Mouse (Mus musculus): Measurements from ENCODE around the gene March6. TPM values are rescaled to one million over a fixed set of nuclear protein-coding genes. Genes with fewer than 3 reads are reported as not detected.

Gene March6
- polyA plus RNA-seq, 1 experiment from 2014 or later = 96.9 TPM

DNA sequence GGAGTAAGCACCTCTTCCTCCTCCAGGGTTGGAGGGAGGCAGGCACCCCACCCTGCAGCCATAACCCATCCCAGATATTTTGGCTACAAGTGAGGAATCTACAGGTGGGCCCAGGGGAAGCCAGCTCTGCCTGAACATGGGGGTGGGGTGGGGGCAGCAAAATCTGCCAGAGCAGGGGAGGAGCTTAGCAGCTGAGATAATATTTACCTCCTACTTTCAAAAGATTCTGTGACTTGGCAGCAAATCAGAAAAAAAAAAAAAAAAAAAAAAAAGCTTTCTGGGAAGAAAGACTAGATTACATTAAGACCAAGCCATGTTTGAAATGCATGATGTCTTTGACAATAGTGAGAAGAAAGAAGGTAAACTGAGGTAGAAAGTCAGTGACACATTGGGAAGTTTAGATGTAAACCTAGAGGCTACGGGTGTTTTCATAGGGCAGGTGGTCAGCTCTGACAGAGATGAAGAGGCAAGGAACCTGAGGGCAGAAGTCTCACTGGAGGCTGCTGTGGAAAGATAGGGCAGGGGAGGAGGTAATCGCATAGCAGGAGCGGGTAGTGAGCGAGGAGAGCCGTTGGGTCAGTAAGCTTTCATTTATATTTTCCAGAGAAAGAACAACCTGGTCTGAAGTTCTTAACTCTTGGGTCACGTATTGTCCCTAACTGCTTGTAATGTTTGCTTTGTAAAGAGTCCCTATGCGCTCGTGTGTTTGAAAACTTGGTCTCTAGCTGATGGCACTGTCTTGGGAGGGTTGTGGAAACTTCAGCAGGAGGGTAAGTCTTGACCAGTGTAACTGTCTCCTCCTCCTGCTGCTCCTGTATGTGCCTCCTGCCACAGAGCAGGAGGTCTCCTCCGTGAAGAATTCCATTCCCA lies 9.0 kb upstream of the March6 start:
- no peak overlapping the region for H3K27ac ChIP-seq
- peaks cover 27% of the 10 kb centered on the region for H3K4me1 ChIP-seq
- H3K27me3 ChIP-seq (replicated peaks) = no peaks in the 10 kb centered on the region
- H3K4me3 ChIP-seq = no peak overlapping the region
- no peak overlapping the region for H3K4me2 ChIP-seq
- no peak for ATAC-seq (replicated peaks)
- no peaks in the 10 kb centered on the region for H3K36me3 ChIP-seq (replicated peaks)
- H3K9me3 ChIP-seq = no peaks in the 10 kb centered on the region
- H3K9ac ChIP-seq = no peak overlapping the region
- 83% methylated on average over 9 of the region's 9 CpGs for WGBS

DNA sequence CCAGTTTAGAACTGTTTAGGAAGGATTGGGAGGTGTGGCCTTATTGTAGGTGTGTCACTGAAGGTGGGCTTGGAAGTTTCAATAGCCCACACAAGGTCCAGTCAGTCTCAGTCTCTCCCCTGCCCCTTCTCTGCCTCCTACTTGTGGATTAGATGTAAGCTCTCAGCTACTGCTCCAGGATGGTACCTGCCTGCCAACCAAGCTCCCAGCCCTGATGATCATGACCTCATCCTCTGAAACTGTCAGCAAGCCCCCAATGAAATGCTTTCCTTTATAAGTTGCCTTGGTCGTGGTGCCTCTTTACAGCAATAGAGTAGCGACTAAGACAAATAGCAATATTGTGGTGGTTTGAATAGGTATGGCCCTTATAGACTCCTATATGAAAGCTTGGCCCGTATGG lies 7.5 kb upstream of the March6 start:
- WGBS = 95% methylated on average over 3 of the region's 3 CpGs
- peaks cover 27% of the 10 kb centered on the region for H3K4me1 ChIP-seq
- H3K4me3 ChIP-seq = no peak overlapping the region
- H3K9me3 ChIP-seq = no peaks in the 10 kb centered on the region
- H3K36me3 ChIP-seq (replicated peaks) = no peaks in the 10 kb centered on the region
- no peak overlapping the region for H3K27ac ChIP-seq
- H3K9ac ChIP-seq = no peak overlapping the region
- no peak for ATAC-seq (replicated peaks)
- no peaks in the 10 kb centered on the region for H3K27me3 ChIP-seq (replicated peaks)
- H3K4me2 ChIP-seq = no peak overlapping the region

DNA sequence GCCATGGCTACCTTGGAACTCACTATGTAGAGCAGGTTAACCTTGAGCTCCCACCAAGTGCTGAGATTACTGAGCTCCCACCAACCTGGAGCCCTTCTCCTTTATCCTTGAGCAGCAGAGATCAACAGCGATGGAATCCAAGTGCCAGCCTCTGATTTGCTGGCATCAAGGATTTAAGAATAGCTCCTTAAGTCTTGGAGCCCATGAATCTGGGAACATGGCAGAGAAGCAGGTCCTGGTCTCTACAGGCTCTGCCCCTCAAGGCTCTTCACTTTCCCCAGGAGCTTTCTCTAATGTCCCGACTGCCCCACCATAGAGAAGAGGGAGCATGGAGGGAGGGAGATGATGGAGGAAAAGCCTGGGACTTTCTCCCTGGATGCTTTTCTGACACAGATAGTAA lies 6.9 kb upstream of the March6 start:
- Histone ChIP-seq H3K36me3 (replicated peaks) (no peaks in the 10 kb centered on the region), H3K4me3 (no peak overlapping the region), H3K9ac (no peak overlapping the region), H3K4me2 (no peak overlapping the region), H3K9me3 (no peaks in the 10 kb centered on the region), H3K27me3 (replicated peaks) (no peaks in the 10 kb centered on the region), H3K4me1 (peaks cover 27% of the 10 kb centered on the region), H3K27ac (no peak overlapping the region)
- 89% methylated on average over 2 of the region's 2 CpGs for WGBS
- ATAC-seq (replicated peaks) = no peak

DNA sequence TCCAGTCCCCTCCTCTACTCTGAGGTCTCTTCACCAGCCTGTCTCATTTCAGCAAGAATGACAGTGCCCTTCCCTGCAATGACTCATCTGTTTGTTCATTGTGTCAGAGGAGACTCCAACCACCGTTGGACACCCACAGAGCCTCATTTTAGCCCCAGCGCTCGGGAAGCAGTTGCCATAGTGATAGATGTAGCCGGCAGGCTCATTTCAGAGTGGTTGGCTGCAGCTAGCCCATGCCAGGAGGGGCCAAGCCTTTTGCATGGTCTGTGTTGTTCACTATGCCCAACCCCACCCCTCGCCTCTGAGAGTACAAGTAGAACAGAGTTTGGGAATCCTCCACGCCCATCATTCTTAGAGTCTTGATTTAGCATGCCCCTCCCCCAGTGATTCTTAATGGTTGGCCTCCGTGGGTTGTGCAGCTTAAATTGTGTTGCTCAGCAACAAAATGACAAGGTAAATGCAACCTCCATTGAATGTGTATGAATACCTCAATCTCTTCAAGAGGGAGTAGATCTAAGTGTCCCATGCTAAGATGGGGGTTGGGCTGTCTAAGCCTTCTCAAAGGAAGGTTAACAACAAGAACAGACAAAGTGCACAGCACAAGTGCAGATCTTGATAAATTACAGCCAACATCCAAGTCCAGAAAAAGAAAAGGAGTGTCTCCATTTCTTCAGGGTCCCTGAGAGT lies 5.3 kb upstream of the March6 start:
- no peaks in the 10 kb centered on the region for H3K9me3 ChIP-seq
- peak overlapping the region; percentile 18; the same call in 1 of the 2 replicates for H3K27ac ChIP-seq
- peak; percentile 69 for ATAC-seq (replicated peaks)
- 0 out of 2 replicates have a peak overlapping the region, but pooled peaks have one; percentile 20 for H3K4me2 ChIP-seq
- H3K27me3 ChIP-seq (replicated peaks) = no peaks in the 10 kb centered on the region
- WGBS = 2% methylated on average over 7 of the region's 7 CpGs
- H3K4me3 ChIP-seq = no peak overlapping the region
- H3K36me3 ChIP-seq (replicated peaks) = no peaks in the 10 kb centered on the region
- H3K9ac ChIP-seq = no peak overlapping the region
- H3K4me1 ChIP-seq = peaks cover 23% of the 10 kb centered on the region

DNA sequence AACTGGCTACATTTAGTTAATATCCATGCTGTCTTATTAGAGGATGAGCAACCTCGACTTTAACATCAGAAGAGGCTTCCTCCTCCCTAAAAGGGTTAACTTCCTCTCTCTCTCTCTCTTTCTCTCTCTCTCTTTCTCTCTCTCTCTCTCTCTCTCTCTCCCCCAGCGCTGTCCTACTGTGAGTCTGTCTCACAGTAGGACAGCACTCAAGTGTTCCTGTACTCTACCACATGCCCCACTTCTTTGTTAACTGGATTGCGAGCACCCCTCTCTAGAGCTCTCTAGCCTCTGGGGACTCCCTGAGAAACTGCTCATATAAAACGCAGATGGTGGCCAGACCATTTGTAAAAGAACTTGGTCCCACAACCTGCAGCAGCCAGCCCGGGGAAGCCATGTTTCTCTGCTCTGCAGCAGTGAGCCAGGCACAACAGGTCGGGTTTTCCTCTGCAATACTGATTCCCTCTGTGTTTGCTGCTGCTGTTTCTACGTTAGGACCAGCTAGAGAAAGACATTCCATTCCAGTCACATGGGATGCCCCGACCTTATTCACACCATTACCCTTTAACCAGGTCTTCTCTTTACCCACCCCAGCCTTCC lies 4.5 kb upstream of the March6 start:
- no peaks in the 10 kb centered on the region for H3K9me3 ChIP-seq
- H3K27ac ChIP-seq = peak overlapping the region; percentile 50; the same call in 1 of the 2 replicates
- peaks cover 23% of the 10 kb centered on the region for H3K4me1 ChIP-seq
- no peak overlapping the region for H3K4me2 ChIP-seq
- 25% methylated on average over 8 of the region's 8 CpGs for WGBS
- no peaks in the 10 kb centered on the region for H3K36me3 ChIP-seq (replicated peaks)
- no peak overlapping the region for H3K9ac ChIP-seq
- ATAC-seq (replicated peaks) = no peak
- no peak overlapping the region for H3K4me3 ChIP-seq
- H3K27me3 ChIP-seq (replicated peaks) = no peaks in the 10 kb centered on the region

DNA sequence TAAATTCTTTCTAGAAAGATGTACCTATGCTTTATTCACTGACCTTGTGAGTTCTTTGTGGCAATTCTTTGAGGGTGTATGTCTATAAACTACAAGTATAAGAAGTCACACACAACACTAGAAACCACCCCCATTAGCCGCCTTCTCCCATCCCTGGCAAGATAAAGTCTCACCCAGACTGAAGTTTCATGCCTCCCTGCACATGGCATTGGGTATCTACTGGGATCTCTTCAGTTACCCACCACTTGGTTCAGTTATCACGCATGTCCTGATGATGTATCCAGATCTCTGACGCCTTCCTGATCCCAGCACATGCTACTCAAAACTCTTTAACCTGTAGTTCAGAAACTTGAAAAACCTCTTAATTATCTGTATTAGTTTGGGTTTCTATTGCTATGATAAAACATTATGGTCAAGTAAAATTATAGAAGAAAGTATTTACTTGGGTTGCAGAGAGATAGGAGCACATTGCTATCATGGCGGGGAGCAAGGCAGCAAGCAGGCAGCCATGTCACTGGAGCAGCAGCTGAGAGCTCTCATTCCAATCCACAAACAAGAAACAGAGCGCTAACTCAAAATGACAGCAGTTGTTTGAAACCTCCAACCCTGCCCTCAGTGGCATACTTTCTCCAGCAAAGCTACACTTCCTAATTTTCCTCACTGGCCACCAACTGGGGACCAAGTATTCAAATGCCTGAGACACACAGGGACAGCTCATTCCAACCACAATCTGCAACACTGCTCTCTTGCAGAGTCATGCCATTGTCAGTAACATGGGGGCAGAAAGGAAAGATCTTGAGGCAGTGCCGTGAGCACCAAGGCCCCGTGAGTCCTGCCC lies 3.8 kb upstream of the March6 start:
- no peak overlapping the region for H3K4me3 ChIP-seq
- WGBS = 85% methylated on average over 7 of the region's 7 CpGs
- no peaks in the 10 kb centered on the region for H3K9me3 ChIP-seq
- H3K27ac ChIP-seq = no peak overlapping the region
- peaks cover 24% of the 10 kb centered on the region for H3K4me1 ChIP-seq
- H3K27me3 ChIP-seq (replicated peaks) = no peaks in the 10 kb centered on the region
- H3K9ac ChIP-seq = no peak overlapping the region
- no peak overlapping the region for H3K4me2 ChIP-seq
- no peaks in the 10 kb centered on the region for H3K36me3 ChIP-seq (replicated peaks)
- no peak for ATAC-seq (replicated peaks)

DNA sequence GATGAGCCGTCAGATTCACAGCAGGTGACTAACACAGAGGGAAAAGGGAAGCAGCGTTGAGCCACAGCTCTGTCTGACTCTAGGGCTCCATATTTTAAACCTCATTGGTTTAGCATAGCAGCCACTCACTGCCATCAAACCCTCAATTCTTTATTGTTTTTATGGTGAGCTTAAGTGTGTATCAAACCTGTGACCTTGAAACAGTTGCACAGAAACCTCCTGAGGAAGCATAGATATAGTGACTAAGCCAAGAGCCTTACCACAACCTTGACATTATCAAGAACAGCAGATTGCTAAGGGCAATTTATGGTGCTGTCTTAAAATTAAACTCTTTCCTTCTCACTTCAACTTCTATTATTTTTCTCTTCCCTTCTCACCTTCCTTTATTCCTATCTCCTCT lies 2.7 kb upstream of the March6 start:
- no peak overlapping the region for H3K4me3 ChIP-seq
- WGBS = 72% methylated on average over 2 of the region's 2 CpGs
- H3K36me3 ChIP-seq (replicated peaks) = no peaks in the 10 kb centered on the region
- H3K4me1 ChIP-seq = peaks cover 35% of the 10 kb centered on the region
- ATAC-seq (replicated peaks) = no peak
- H3K9ac ChIP-seq = no peak overlapping the region
- H3K9me3 ChIP-seq = no peaks in the 10 kb centered on the region
- H3K27ac ChIP-seq = no peak overlapping the region
- H3K4me2 ChIP-seq = no peak overlapping the region
- H3K27me3 ChIP-seq (replicated peaks) = no peaks in the 10 kb centered on the region

DNA sequence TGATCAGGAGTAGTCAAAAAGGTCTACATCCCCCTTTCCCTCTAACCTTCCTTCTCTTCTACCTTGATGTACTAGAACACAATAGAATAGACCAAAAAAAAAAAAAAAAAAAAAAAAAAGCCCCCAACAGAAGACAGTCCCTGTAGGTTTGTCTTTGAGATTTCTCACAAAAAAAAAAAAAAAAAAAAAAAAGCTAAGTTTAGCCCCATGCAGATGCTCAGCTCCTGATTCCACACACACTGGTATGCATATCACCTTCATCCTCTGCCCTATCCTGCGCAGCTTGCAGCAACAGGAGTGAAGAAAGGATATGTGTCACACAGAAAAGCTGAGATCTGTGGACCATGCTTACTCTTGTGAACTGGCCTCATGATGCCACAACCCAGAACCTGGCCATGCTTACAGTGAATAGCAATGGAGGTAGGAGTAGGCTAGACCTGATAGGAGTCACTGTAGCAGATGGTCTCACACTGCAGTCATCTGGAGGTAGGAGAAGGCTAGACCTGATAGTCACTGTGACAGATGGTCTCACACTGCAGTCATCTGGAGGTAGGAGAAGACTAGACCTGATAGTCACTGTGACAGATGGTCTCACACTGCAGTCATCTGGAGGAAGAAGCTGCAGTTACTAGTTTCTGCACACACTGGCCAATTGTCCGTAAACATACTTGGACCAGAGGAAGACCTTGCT lies 1.6 kb upstream of the March6 start:
- no peak overlapping the region for H3K27ac ChIP-seq
- no peak for ATAC-seq (replicated peaks)
- 94% methylated on average over 2 of the region's 2 CpGs for WGBS

DNA sequence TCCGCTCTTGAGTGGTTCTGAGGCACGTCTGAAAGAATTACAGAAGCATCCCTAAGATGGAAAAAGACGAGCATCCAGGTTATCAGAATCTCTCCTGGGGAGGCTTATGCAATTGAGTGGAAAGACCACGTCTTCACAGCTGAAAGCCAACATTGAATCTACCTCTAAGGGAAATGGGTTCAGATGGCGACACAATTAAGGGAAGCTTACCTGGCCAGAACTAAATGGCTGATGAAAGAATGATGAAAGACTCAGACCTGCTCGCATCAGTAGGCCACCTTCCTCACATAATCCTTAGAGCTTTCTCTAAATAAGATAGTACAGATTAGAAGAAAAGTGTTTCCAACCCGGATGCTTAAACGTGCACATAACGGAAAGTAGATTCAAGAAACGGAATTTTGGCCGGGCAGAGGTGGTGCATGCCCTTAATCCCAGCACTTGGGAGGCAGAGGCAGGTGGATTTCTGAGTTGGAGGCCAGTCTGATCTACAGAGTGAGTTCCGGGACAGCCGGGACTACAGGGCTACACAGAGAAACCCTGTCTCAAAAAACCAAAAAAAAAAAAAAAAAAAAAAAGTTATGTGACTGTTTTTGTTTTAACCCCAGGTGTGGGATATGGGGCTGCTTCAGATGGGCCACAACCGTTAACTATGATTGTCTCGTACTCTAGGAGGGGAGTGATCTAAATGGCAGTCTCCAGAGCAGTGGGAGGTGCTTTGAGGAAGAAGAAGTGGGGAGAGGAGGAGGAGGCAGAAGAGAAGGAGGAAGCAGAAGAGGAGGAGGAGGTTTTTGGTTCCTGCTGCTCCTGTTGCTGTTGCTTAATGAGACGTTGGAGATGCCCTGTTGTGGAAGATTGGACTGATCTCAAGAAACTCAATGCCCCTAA lies 835 bp upstream of the March6 start:
- ATAC-seq (replicated peaks) = peak; percentile 0
- whole genome bisulfite sequencing = 25% methylated on average over 16 of the region's 16 CpGs
- Histone ChIP-seq H3K4me3 (peak overlapping the region; percentile 99), H3K4me2 (peak overlapping the region; percentile 62), H3K4me1 (peaks cover 37% of the 10 kb centered on the region), H3K27ac (peak overlapping the region; percentile 98), H3K36me3 (replicated peaks) (no peaks in the 10 kb centered on the region), H3K9me3 (no peaks in the 10 kb centered on the region), H3K9ac (peak overlapping the region; percentile 81), H3K27me3 (replicated peaks) (no peaks in the 10 kb centered on the region)

More for the DNA sequence above, 1.6 kb upstream of the March6 start:
- no peak overlapping the region; the same call in 1 of the 2 replicates for H3K4me3 ChIP-seq
- no peak overlapping the region for H3K9ac ChIP-seq
- H3K4me1 ChIP-seq = peaks cover 39% of the 10 kb centered on the region
- no peaks in the 10 kb centered on the region for H3K36me3 ChIP-seq (replicated peaks)
- no peaks in the 10 kb centered on the region for H3K9me3 ChIP-seq
- peak overlapping the region; percentile 62; the same call in 1 of the 2 replicates for H3K4me2 ChIP-seq
- H3K27me3 ChIP-seq (replicated peaks) = no peaks in the 10 kb centered on the region

DNA sequence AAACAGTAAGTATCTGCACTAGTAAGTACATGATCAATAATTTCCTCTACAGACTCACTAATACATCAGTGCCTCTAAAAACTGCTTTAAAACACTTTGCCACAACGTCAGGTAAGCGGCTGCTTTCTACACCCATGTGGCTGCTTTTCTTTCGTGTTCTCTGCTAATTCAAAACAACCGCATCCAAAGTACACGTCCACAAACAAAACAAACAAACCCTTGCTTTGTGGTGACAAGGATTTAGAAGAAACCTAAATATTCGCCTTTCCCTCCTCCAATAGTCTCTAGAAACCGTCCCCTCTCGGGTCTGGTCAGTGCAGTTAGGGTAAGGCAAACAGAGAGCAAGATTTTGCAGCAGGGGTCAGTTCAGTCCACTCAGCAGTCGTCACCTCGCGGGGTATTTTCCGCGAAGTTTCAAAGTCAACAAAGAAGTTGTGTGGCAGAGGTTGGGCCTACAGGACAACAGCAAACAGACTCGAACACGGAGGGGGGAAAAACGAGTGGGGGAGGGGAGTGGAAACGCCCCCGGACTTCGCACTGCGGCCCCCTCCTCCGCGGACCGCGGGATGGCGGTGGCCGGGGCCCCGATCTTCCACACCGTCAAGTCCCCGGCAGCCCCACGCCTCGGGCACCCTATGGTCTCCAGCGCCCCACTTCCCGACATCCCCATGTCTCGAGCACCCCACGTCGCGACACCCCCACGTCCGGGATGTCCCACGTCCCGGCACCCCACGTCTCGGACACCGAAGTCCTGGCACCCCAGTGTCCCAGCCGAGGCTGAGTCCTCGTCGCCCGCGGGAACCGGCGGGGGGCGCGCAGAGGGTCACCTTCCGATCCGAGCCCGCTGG lies 818 bp downstream of the March6 start:
- H3K9me3 ChIP-seq = no peaks in the 10 kb centered on the region
- ATAC-seq (replicated peaks) = peak; percentile 55
- H3K4me3 ChIP-seq = peak overlapping the region; percentile 99
- no peaks in the 10 kb centered on the region for H3K36me3 ChIP-seq (replicated peaks)
- H3K27me3 ChIP-seq (replicated peaks) = no peaks in the 10 kb centered on the region
- peak overlapping the region; percentile 98 for H3K27ac ChIP-seq
- peak overlapping the region; percentile 83 for H3K9ac ChIP-seq
- peak overlapping the region; percentile 80 for H3K4me2 ChIP-seq
- under 1% methylated on average over 56 of the region's 56 CpGs for WGBS
- peaks cover 21% of the 10 kb centered on the region for H3K4me1 ChIP-seq
